Mouse (Mus musculus): Measurements from ENCODE around the gene Pmpcb.

DNA sequence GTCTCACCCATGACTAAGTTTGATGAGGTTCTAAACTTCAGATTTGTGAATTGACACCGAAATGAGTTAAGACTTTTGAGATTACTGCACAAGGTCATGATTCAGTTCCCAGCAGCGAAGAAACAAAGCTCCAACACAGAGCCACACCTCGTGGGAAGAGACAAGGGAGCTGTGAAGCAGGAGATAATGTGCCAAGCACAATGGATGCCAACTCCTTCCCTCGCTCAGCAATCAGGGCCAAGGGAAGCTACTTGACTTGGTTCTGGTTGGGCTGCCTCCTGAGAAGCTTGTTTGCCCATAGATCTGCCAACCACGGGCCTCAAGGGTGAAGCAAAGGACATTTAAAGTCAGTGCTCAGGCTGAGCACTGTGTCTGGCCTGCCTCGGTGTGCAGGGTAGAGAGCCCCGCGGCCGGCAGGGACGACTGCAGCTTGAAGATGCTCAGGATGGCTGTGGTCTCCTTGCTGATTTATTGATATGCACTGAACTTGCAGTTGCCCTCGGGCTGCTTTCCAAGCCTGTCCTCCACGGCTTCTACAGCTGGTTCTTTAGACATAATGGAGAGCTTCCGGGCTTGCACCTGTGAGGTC lies 24.7 kb upstream of the Pmpcb start:
- no peak for TF ChIP-seq EP300 (IDR thresholded peaks at IDR 0.05; ENCODE audit: low read depth)
- TF ChIP-seq CTCF (IDR thresholded peaks at IDR 0.05; ENCODE audit: low read depth), result no peak
